Mouse (Mus musculus) testis, postnatal 14 days (tissue): ENCODE measurements around the gene Gm5431.

Source experiments
- DNase-seq: peaks from one replicate; pipeline ENCODE4 v3.0.0; 2021; ENCODE audit warnings: low spot score

Gene Gm5431

DNA sequence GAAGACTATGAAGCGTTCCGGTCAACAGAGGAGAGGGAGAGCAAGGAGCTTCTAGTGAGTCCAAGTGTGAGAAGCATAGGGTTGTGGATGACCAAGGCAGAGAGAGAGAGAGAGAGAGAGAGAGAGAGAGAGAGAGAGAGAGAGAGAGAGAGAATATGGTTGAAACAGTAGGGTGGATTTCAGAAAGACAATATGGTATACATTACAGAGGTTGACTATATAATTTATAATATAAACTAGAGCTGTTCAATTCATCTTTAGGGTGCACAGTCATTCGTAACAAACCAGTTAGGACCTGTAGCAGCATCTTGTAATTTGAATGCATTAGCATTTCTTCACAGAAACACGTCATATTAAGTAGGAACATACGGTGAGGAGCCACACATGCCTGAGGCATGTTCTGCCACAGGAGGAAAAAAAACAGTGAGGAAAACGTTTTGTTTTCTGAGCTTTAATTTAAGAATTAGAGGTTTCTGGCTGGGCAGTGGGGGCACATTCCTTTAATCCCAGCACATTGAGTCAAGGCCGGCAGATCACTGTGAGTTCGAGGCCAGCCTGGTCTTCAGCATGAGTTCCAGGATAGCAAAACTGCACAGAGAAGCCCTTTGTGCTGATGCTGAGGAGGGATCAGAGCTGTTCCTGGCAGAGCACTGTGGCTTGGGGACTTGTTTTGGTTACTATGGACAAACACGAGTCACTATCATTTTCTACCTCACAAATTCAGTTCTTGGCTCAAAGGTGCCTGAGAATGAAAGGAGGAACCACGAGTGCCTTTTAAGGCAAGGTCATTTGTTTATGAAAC lies 62.9 kb downstream of the Gm5431 start:
- no peak for DNase-seq

GRCm38 (mm10) chr11:48838181-48838797 lies 63.7 kb downstream of the Gm5431 start:
- DNase-seq, result peak; percentile 79
